Mouse (Mus musculus): ENCODE results near the gene Nup35.

The Nup35 gene

DNA sequence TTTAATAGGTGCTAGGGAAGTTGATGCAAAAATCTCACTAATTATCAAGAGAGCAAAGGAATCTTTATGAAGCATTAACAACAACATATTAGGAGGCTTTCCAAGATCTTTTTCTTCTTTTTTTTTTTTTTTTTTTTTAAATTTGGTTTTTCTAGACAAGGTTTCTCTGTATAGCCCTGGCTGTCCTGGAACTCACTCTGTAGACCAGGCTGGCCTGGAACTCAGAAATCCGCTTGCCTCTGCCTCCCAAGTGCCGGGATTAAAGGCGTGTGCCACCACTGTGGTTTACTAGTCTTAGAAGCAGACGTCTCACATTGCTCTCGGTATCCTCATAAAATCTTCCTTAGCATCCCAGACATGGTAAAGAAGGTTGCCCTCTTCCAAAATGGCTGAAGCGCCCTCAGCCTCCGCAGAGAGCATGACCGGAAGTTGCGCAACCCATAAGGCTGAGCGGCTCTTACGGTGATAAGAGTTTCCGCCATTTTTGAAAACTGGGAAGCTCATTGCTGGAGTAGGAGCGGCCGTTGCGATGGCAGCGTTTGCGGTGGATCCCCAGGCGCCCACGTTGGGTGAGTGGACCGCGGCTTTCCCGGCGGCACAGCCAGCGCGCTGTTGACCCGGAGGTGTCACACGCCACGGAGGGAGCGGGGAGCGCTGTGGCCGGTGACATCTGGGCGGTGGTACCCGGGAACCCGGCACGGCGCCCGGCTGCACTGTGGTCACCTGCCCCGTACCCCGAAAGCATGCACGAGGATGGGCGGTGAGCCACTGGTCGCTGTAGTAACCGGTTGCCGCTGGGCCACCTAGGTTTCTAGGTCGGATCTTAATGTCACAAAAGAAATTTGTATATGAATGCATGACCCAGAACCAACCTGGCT is 21.6 kb downstream of the Nup35 start:
- peak; percentile 87 for DNase-seq (ENCODE audit: low read depth, low spot score)

DNA sequence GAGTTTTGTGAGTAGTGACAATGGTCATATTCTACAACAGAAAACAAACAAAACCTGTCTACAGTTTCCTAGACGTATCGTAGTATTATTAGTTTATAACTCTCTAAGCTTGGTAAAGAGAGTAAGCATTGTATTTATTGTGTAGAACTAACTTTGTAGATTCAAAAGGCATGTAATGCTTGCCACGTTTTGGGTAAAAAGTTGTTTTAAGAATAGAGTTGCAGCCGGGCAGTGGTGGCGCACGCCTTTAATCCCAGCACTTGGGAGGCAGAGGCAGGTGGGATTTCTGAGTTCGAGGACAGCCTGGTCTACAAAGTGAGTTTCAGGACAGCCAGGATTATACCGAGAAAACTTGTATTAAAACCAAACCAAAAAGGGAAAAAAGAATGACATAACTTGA is 22.4 kb downstream of the Nup35 start:
- no peak for DNase-seq (ENCODE audit: low read depth, low spot score)

DNA sequence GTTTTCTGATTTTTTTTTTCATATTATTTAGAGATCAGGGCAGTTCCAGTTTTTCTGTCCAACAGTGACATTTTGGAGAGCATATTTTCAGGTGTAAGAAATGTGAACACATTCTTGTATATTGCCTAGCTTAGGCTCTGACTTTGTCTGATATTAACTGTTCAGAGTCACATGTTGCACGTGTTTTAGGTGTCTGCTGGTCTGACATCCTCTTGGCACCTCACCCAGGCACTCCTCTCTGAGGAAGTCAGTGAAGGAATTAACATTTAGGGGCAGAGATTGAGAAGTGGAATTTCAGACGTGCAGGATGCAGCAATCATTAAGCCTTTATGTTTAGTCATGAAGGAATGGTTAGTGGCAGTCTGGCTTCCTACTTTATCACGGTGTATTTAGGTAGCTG is 22.8 kb downstream of the Nup35 start:
- no peak for DNase-seq (ENCODE audit: low read depth, low spot score)

DNA sequence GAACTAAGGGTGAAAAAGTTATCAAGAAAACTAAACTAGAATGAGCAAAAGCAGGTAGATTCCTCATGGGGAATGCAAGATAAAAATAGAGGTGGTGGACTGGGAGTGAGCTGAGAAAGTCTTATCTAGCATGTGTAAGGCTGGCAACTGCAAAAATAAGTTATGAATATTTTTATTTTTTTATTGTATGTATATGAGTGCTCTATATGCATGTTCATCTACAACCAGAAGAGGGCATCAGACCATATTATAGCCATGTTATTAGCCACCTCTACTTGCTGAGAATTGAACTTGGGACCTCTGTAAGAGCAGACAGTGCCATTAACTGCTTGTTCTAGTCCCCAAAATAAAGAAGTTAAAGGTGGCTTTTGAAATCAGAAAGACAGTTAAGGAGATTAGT is 44.4 kb downstream of the Nup35 start:
- no peak for DNase-seq (ENCODE audit: low read depth, low spot score)

DNA sequence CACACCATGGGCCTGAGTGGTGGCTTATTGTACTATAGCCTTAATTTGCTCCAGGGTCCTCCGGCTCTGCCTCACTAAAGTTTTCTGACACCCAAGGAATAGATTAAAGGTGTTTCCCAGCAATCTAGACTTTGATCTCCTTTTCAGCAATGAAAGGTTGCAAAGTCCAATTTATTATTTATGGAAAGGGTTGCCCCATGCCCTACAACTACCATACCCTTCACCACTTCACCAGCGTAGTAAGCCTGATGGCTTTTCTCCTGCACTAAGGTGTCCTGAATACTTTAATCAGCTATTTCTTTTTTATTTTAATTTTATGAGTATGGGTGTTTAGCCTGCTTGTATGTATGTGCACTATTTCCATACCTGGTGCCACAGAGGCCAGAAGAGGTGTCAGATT is 45.6 kb downstream of the Nup35 start:
- no peak for DNase-seq (ENCODE audit: low read depth, low spot score)

DNA sequence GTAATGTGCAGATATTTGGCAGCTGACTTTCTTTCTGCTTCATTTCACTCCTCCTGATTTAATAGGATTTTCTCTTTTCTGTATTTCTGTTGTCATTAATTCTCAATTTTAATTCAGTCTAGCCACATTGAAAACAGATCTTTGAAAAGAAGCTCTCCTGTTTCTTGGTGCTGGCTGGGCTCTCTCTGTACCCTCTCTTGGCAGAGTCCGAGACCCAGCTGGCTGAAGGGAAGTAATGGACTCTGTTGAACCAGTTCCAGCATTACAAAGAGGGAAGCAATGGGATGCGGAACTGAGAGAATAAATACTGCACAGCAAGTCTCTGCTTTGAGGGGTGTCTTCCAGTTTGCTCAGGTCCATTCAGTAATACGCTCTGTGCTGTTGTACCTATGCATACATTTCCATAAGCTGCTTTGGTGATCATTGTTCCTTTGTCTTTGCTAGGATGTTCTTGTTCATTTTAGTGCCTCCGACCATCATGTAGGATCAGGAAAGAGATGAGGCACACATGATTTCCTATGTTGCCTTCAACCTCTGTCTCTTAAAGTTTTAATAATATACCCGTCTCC is 50.4 kb downstream of the Nup35 start:
- DNase-seq (ENCODE audit: low read depth, low spot score): no peak

DNA sequence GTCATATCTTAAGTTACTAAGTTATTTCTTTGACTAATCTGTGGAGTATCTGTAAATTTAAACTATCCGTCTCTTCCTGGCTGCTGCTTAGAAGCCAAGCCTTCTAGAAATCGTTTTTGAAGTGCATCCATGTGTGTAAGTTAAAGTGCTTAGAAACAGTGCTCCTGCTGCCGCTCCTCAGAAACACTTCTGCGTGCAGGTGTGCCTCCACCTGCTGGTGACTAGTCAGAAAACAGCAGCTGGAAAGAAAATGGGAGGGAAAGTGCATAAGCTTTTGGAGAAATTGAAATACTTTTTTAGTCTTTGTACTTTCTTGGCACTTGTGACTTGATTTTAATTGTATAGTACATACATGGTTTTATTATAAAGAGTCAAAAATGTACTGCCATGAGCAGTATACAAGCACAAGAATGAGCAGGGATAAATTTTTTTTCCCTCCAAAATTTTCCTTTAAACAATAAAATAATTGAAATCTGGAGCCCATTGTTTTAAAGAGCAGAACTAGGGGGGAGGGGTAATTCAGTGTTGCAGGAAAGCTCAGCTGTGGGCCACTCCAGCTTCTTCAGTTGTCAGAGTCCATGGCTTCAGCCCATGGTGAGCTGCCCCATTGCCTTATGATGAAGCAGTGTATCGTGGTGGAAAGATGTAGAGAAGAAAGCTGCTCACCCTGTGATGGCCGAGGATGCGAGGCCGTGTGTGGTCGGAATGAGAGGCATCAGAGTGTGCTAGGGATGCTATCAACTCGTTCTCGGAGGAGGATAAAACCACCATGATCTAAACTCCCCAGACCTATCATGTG is 53.0 kb downstream of the Nup35 start:
- DNase-seq (ENCODE audit: low read depth, low spot score): no peak

DNA sequence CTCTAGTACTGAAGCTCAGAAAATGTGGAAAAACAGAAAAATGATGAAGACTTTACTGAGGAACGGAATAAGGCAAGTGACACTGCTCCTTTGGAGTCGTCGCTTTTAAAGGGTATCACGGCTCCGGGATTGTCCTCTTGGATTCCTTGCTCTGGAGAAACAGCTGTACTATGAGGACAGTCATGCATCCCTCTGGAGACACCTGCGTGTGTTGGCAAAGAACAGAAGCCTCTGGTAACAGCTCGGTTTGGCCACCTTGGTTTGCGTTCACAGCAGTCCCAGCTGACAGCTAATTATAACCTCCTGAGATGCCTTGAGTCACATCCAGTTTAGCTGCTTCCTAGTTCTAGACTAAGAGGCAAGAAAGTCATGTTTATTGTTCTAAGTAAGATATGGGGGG is 61.8 kb downstream of the Nup35 start:
- no peak for DNase-seq (ENCODE audit: low read depth, low spot score)

DNA sequence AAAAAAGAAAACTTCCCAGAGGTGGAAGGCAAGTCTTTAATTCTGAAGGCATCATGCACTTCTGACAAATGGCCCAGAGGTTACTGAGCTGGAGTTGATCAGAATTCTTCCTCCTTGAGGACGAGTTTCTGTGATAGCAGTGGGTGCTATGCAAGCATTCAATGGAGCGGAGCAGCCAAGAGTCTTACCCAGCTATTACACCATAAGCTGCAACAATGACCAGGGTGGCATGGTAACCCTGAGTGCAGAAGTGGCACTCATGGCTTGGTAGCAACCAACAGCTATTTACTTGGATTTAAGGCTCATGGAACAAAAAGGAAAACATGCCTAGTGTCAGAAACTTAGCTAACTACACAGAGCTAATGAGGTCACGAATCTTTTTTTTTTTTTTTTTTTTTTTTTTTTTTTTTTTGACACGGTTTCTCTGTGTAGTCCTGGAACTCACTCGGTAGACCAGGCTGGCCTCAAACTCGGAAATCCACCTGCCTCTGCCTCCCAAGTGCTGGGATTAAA is 66.7 kb downstream of the Nup35 start:
- no peak for DNase-seq (ENCODE audit: low read depth, low spot score)

DNA sequence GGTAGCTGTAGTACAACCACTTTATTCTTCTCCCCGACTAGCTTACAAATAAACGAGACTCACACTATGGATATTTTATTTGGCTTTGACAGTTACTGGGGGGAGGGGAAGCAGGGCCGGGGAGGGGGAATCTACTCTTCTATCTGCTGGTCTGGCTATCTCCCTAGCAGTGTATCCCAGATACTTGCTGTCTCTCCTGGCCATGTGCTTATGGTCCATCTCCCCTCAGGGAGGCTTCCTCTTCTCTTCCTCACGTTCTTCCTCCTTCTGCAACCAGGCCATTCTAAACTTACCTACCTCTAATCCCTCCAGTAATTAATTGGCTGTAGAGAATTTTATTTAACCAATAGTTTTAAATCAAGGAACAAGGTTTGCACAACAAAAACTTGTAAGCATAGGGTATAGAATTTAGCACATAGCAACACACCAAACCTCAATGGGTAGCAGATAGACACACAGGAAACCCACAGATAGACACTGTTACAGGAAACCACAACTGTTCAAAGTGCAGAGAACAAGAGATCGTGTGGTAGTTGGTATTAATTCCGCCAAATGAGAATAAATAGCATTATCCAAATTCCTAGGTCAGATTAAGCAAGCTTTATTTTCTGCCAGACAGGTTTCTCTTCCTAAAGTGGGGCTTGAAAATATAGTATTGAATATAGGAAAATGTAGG is 67.5 kb downstream of the Nup35 start:
- no peak for DNase-seq (ENCODE audit: low read depth, low spot score)

DNA sequence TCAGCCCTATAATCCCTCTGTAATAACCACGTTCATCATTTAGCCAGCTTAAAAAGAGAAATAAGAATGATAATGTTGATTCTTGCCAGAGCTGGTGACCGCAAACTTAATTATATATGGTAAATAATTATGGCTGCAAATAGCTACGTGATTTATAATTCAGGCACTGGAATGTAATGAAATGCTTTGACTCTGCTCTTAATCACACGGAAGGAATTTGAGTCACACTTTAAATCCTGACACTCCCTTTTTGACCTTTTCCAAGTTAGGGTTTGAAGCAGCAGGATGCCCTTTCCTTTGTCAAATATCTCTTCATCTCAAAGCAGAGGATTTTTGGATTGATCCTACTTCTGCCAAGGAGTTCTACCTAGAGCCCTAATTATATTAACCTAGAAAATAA is 71.2 kb downstream of the Nup35 start:
- no peak for DNase-seq (ENCODE audit: low read depth, low spot score)

DNA sequence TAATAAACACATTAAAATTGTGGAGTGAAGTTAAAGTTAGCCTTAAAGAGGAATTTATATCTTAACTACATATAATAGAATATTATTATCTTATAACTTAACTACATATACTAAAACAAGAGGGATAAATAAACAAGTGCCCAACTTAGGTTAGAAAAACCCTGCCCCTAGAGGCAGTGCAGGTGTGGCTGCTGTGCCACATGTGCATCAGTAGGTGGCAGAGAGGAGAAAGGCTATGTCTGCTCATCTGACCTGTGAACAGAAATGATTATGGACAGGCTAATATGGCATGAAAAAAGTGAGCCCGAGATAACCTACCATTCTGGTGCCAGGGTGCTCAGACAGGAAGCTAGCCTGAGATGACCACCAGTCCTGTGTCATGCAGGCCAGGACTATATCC is 90.4 kb downstream of the Nup35 start:
- no peak for DNase-seq (ENCODE audit: low read depth, low spot score)

Measured in skeletal muscle tissue, adult 2 months (tissue).